Mouse (Mus musculus) telencephalon, adult 2 months (tissue): ENCODE measurements at regions not wholly inside any gene's neighbourhood (a gene's known extent, or its start where the extent isn't known, plus 50 kb on each side); places are given as distances from the start of the nearest gene placed in this dataset.
A peak's percentile ranks its signal among the peaks of the same experiment; 100 is the strongest.

ENCODE experiments used
- DNase-seq: peaks from one replicate; pipeline ENCODE4 v3.0.0-alpha.2; 2011; ENCODE audit warnings: low read depth, low spot score

- no peak for DNase-seq
Measured at GRCm38 (mm10) chr17:67503125-67503878, 129.2 kb downstream of the Lrrc30 start.

GRCm38 (mm10) chr17:67502628-67503027, 129.9 kb downstream of the Lrrc30 start:
- no peak for DNase-seq

GRCm38 (mm10) chr17:67499783-67500641, 132.5 kb downstream of the Lrrc30 start:
- DNase-seq, result no peak

GRCm38 (mm10) chr17:67497380-67497779, 135.1 kb downstream of the Lrrc30 start:
- no peak for DNase-seq

GRCm38 (mm10) chr17:67480463-67480862, 126.2 kb upstream of the Ptprm start:
- DNase-seq, result no peak

GRCm38 (mm10) chr17:67473137-67473536, 118.9 kb upstream of the Ptprm start:
- DNase-seq, result peak; percentile 22

- DNase-seq, result peak; percentile 51
Measured at GRCm38 (mm10) chr17:67458851-67459421, 104.7 kb upstream of the Ptprm start.

GRCm38 (mm10) chr17:67451966-67452365, 97.7 kb upstream of the Ptprm start:
- DNase-seq, result peak; percentile 27

- DNase-seq, result no peak
Measured at GRCm38 (mm10) chr17:67451081-67451480, 96.8 kb upstream of the Ptprm start.

GRCm38 (mm10) chr17:67450021-67450420, 95.8 kb upstream of the Ptprm start:
- DNase-seq, result no peak

GRCm38 (mm10) chr17:67445986-67446385, 91.7 kb upstream of the Ptprm start:
- DNase-seq, result peak; percentile 39

GRCm38 (mm10) chr17:67440961-67441360, 86.7 kb upstream of the Ptprm start:
- DNase-seq, result no peak

GRCm38 (mm10) chr17:67419956-67420711, 65.9 kb upstream of the Ptprm start:
- no peak for DNase-seq

- no peak for DNase-seq
Measured at GRCm38 (mm10) chr17:67412546-67413250, 58.4 kb upstream of the Ptprm start.

- no peak for DNase-seq
Measured at GRCm38 (mm10) chr17:67409911-67410310, 55.7 kb upstream of the Ptprm start.

- DNase-seq, result no peak
Measured at GRCm38 (mm10) chr17:67405934-67406333, 51.7 kb upstream of the Ptprm start.
